Mouse (Mus musculus): ENCODE results near the gene Hs3st5.

Hs3st5 gene

DNA sequence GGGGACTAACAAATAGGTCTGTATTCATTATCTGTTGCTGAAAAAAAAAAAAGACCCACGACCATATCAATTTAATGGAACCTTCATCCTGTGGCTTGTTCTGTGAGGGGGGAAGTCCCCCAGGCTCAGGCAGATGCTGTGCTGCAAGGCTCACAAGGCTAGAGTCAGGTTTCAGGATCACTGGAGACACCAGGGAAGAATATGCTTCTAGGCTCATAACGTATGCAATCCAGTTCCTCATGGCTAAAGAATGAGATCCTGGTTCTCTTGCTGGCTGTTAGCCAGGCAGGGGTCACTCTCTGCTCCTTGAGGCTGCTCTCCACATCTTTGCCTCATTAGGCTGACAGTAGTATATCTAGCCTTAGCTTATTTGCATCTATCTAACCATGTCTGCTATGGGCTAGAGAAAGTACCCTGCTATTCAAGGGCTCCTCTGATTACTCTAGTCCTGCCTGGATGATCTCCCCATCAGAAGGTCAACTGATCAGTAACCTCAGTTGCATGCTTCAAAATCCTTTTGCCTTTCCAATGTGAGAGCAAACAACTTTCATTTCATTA lies 294.4 kb downstream of the Hs3st5 start:
- in situ Hi-C loops (cut with MboI, MseI) = no loop called here

GRCm38 (mm10) chr10:36803705-36804104 lies 297.1 kb downstream of the Hs3st5 start:
- in situ Hi-C loops (cut with MboI, MseI) = no loop called here

DNA sequence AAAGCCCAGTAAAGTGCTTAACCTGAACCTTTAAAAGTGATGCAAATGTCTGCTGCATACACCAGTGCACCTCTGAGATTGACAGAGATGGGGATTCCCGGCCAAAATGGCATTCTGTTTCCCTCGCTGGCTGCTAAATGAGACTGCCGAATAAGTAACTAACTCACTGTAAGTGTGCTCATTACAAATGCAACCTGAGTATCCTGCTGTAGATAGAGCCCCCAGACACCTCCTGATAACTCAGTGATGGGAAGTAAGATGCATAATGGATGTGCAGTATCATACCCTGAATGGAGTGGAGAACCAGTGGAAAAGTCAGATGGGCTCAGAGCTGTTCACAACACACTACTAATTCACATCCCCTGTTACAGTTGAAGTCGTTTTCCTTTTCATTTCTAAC lies 298.7 kb downstream of the Hs3st5 start:
- in situ Hi-C loops (cut with MboI, MseI) = no loop called here

DNA sequence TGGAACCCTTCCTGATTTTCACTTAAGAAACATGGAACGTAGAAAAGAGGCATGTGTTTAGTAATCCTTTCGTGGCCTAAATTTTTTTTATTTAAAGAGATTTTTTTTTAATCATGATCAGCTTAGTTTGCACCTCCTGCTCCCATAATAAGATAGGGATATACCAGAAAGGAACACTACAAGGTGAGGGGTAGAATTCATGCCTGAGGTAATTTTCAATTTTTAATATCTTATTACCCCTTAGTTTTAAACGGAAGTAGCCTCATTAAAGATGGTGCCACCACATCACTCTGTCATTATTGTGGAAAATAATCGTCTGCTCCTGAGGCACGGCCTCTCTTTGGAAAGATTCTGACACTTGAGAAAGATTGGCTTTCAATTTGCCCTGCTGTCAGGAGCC lies 299.2 kb downstream of the Hs3st5 start:
- in situ Hi-C loops (cut with MboI, MseI) = no loop called here

DNA sequence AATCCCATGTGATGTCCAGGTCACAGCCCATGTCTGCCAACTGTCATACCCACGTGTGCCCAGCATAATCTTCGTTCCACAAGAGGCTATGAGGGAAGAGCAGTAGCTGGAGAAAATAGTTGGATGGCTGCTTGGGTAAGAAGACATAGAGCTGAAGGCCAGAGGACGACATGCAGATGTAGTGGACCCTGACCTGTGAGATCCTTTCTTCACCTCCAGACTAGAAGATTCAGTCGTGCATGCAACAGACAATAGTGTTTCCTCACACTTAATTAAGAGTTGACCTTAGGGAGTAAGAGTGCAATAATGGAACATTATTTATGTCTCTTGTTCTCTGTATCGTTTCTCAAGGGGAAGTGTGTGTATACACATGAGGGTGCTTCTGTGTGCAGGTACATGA lies 300.4 kb downstream of the Hs3st5 start:
- in situ Hi-C loops (cut with MboI, MseI) = no loop called here

DNA sequence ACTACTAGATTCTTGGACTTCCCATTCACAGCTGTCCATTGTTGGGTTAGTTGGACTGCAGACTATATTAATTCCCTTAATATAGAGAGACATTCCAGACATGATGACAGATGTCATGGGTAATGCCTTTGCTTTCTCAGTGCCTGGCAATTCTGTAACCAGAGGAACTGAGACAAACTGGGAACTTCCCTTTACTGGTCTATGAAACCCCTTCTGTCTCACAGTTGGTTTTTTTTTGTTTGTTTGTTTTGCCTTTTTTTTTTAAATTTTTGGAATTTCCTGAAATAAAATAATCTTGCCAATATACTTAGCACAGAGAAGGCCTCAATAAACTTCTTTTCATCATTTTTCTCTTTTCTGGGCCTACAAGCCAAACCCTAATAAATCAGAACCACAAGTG lies 312.3 kb downstream of the Hs3st5 start:
- in situ Hi-C loops (cut with MboI, MseI) = no loop called here

DNA sequence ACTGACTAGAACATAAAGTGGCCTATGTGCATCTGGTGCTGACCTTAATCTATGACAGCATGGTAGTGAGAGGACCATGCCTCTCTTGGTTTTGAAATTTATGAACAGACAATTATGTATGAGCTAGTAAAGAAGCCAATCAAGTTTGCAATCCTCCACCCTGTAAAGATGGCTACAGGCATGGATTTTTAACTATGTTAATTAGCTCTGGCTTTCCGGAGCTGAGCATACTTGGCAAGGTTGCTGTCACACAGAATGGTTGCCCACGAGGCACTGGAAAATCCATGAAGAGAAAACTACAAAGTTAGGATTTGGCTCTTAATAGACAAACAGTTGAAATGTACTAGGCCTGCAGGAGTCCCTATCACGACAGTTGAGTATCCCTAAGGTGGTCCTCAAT lies 322.5 kb downstream of the Hs3st5 start:
- in situ Hi-C loops (cut with MboI, MseI) = no loop called here

- in situ Hi-C loops (cut with MboI, MseI) = no loop called here
Measured at GRCm38 (mm10) chr10:36832204-36832603, 325.6 kb downstream of the Hs3st5 start.

DNA sequence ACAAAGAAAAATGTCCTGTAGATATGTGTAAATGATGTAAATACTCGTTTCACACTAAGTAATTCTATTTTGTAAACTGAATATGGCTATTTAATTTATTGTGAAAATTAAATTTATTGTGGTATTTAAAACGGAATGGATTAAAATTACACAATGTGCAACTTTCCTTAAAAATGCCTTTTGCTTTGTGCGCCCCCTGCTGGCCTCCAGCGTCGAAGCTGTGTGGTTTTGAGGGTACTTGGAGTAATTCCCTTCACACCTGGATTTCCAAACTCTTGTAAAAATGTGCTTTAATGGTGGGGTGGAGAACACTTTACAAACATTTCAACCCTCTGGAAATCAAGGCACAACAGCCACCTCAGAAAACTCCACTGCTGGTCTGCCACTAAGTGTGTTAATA lies 327.6 kb downstream of the Hs3st5 start:
- in situ Hi-C loops (cut with MboI, MseI) = no loop called here

- in situ Hi-C loops (cut with MboI, MseI) = no loop called here
Measured at GRCm38 (mm10) chr10:36835836-36836516, 329.4 kb downstream of the Hs3st5 start.

GRCm38 (mm10) chr10:36850231-36850630 lies 343.6 kb downstream of the Hs3st5 start:
- in situ Hi-C loops (cut with MboI, MseI) = no loop called here

- in situ Hi-C loops (cut with MboI, MseI) = no loop called here
Measured at GRCm38 (mm10) chr10:36862127-36862895, 355.7 kb downstream of the Hs3st5 start.
